Mouse (Mus musculus): ENCODE measurements around the gene Spcs1. TPM values are rescaled to one million over a fixed set of nuclear protein-coding genes. Genes with fewer than 3 reads are reported as not detected.

Gene Spcs1
- polyA plus RNA-seq, 1 experiment from 2014 or later: 398 TPM

DNA sequence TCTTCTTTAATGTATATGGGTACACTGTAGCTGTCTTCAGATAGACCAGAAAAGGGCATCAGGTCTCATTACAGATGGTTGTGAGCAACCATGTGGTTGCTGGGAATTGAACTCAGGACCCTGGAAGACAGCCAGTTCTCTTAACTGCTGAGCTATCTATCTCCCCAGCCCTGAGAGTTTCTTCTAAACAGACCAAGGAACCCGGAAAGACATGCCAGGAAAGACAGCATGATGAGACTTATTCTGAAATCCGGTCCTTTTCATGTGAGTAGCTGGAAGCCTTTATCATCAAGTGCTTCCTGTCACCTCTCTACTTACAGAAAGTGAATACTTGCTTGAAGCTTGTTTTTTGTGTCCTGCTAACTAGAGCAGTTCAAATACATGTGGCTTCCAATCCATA is 3.1 kb upstream of the Spcs1 start:
- Histone ChIP-seq H3K27me3 (no peaks in the 10 kb centered on the region), H3K36me3 (peaks cover 30% of the 10 kb centered on the region), H3K4me1 (peaks cover 14% of the 10 kb centered on the region), H3K4me2 (replicated peaks) (no peak overlapping the region), H3K27ac (no peak overlapping the region), H3K9ac (no peak overlapping the region), H3K4me3 (no peak overlapping the region), H3K9me3 (no peaks in the 10 kb centered on the region)
- 85% methylated on average over 2 of the region's 2 CpGs for WGBS
- ATAC-seq (ENCODE audit: low FRiP score, low read depth): no peak

DNA sequence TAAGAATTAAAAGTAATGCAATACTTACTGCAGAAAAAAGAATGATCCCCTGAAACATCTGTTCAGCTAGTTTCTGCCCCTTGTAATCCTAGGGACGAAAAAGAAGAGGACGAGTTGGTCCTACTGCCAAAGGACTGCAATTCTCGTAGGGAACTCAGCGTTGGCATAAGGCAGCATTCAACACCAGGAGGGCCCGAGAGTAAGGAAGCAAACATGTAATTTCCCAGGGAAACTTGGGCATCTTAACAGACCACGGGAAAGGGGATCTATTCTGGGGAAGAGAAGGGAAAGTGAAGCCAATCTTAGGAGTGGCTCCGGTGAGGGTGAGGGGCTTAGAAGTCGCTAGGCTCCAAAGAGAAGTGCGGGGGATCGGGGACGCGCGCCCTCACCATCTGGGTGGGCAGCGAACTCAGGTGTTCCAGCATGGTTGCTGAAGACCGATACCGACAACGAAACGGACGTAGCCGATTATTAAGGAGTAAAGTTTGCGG is 611 bp downstream of the Spcs1 start:
- H3K27me3 ChIP-seq: no peaks in the 10 kb centered on the region
- 2% methylated on average over 21 of the region's 21 CpGs for WGBS
- peak overlapping the region; percentile 89 for H3K9ac ChIP-seq
- peaks cover 16% of the 10 kb centered on the region for H3K36me3 ChIP-seq
- H3K9me3 ChIP-seq: no peaks in the 10 kb centered on the region
- H3K27ac ChIP-seq: peak overlapping the region; percentile 92
- ATAC-seq (ENCODE audit: low FRiP score, low read depth): peak; percentile 37; the same call in 1 of the 2 replicates
- peak overlapping the region; percentile 81 for H3K4me2 ChIP-seq (replicated peaks)
- H3K4me1 ChIP-seq: peaks cover 14% of the 10 kb centered on the region
- H3K4me3 ChIP-seq: peak overlapping the region; percentile 92

DNA sequence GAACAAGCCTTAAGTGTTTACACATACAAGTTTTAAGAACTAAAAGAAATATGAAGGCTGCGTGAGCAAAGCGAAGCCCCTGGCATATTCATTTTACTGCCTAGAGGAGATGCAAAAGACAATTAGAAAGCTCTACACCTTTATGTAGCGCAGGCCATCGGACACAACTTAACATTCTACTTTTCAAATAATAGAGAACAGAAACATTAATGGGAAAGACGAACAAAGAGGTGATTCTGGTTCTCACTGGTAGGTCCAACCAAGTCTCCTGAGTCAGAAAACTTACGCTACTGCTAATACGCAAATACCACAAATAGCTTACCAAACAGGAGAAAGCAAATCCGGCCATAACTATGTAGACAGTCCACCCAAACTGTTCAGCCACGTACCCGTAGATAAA is 1.1 kb downstream of the Spcs1 start:
- Histone ChIP-seq H3K9me3 (no peaks in the 10 kb centered on the region), H3K27me3 (no peaks in the 10 kb centered on the region), H3K27ac (no peak overlapping the region), H3K4me1 (peaks cover 14% of the 10 kb centered on the region), H3K36me3 (peaks cover 16% of the 10 kb centered on the region), H3K4me2 (replicated peaks) (peak overlapping the region; percentile 81), H3K9ac (peak overlapping the region; percentile 89), H3K4me3 (peak overlapping the region; percentile 92)
- WGBS: 64% methylated on average over 10 of the region's 10 CpGs
- no peak for ATAC-seq (ENCODE audit: low FRiP score, low read depth)

DNA sequence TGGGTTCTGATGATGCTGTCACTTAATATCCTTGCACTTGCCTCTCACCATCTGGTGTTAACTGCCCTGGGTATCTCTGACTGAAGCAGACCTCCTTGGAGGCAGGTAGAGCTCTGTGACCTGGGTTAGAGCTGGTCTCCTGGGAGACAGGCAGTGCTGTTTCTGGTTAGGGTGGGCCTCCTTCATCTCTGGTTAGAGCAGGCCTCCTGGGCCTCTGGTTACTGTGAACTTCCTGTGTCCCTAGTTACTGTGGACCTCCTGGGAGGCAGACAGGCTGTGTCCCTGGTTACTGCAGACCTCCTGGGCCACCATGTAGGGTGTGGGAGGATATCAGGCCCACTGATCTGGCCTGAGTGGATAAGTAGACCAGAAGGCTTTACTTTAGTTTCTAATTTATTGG is 5.1 kb downstream of the Spcs1 start:
- peaks cover 16% of the 10 kb centered on the region for H3K36me3 ChIP-seq
- no peaks in the 10 kb centered on the region for H3K9me3 ChIP-seq
- no peak overlapping the region for H3K9ac ChIP-seq
- no peak overlapping the region for H3K4me3 ChIP-seq
- H3K27ac ChIP-seq: no peak overlapping the region
- no peak for ATAC-seq (ENCODE audit: low FRiP score, low read depth)
- H3K27me3 ChIP-seq: no peaks in the 10 kb centered on the region
- H3K4me1 ChIP-seq: peaks cover 8% of the 10 kb centered on the region
- H3K4me2 ChIP-seq (replicated peaks): no peak overlapping the region

- Histone ChIP-seq H3K4me1 (no peaks in the 10 kb centered on the region), H3K36me3 (peaks cover 49% of the 10 kb centered on the region), H3K27me3 (no peaks in the 10 kb centered on the region), H3K4me3 (no peak overlapping the region), H3K4me2 (replicated peaks) (no peak overlapping the region), H3K9ac (no peak overlapping the region), H3K27ac (no peak overlapping the region), H3K9me3 (no peaks in the 10 kb centered on the region)
- ATAC-seq (ENCODE audit: low FRiP score, low read depth): no peak
- WGBS: 85% methylated on average over 3 of the region's 3 CpGs
Measured at GRCm38 (mm10) chr14:30976222-30976621, 25.2 kb downstream of the Spcs1 start.

- Histone ChIP-seq H3K27ac (no peak overlapping the region), H3K9me3 (no peaks in the 10 kb centered on the region), H3K4me1 (no peaks in the 10 kb centered on the region), H3K4me2 (replicated peaks) (no peak overlapping the region), H3K9ac (no peak overlapping the region), H3K36me3 (peaks cover 52% of the 10 kb centered on the region), H3K27me3 (no peaks in the 10 kb centered on the region), H3K4me3 (no peak overlapping the region)
- ATAC-seq (ENCODE audit: low FRiP score, low read depth): no peak
- 83% methylated on average over 6 of the region's 6 CpGs for WGBS
Measured at GRCm38 (mm10) chr14:30974204-30974603, 27.3 kb downstream of the Spcs1 start.

DNA sequence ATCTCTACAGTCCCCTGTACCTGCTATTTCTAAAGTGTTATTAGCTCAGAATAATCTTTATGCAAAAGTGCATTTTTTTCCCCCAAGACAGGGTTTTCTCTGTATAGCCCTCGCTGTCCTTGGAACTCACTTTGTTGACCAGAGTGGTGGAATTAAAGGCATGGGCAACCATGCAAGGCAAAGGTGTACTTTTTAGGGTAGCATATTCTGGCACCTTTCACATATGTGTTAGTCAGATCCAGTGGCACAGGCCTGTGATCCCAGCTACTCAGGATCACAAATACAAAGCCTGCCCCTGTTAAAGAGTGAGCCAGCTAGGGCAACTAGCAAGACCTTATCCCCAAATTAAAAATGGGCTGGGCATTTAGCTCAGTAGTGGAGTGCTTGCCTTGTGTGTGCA is 41.1 kb downstream of the Spcs1 start:
- H3K9ac ChIP-seq: no peak overlapping the region
- no peak overlapping the region for H3K27ac ChIP-seq
- H3K4me3 ChIP-seq: no peak overlapping the region
- H3K9me3 ChIP-seq: no peaks in the 10 kb centered on the region
- ATAC-seq (ENCODE audit: low FRiP score, low read depth): no peak
- no peaks in the 10 kb centered on the region for H3K27me3 ChIP-seq
- 93% methylated on average over 1 of the region's 1 CpGs for WGBS
- peaks cover 26% of the 10 kb centered on the region for H3K36me3 ChIP-seq
- H3K4me2 ChIP-seq (replicated peaks): no peak overlapping the region
- H3K4me1 ChIP-seq: no peaks in the 10 kb centered on the region

- peaks cover 32% of the 10 kb centered on the region for H3K36me3 ChIP-seq
- H3K9me3 ChIP-seq: no peaks in the 10 kb centered on the region
- H3K4me1 ChIP-seq: no peaks in the 10 kb centered on the region
- no peak overlapping the region for H3K9ac ChIP-seq
- H3K4me3 ChIP-seq: no peak overlapping the region
- no peak overlapping the region for H3K27ac ChIP-seq
- H3K4me2 ChIP-seq (replicated peaks): no peak overlapping the region
- H3K27me3 ChIP-seq: no peaks in the 10 kb centered on the region
- 92% methylated on average over 4 of the region's 4 CpGs for WGBS
- no peak for ATAC-seq (ENCODE audit: low FRiP score, low read depth)
Measured at GRCm38 (mm10) chr14:30959031-30959430, 42.4 kb downstream of the Spcs1 start.

DNA sequence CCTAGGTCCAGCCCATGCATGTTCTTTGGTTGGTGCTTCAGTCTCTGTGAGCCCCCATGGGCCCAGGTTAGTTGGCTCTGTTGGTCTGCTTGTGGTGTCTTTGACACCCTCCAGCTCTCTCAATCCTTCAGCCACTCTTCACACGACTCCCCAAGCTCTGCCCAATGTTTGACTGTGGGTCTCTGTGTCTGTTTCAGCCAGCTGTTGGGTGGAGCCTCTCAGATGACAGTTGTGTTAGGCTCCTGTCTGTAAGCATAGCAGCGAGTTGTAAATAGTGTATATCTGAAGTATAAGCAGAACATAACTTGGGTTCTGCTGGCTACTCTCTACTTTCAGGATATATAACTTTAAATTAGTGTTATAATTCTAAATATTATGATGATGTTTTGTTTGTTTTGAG is 43.0 kb downstream of the Spcs1 start:
- H3K4me2 ChIP-seq (replicated peaks): no peak overlapping the region
- WGBS: 74% methylated on average over 2 of the region's 2 CpGs
- no peak for ATAC-seq (ENCODE audit: low FRiP score, low read depth)

DNA sequence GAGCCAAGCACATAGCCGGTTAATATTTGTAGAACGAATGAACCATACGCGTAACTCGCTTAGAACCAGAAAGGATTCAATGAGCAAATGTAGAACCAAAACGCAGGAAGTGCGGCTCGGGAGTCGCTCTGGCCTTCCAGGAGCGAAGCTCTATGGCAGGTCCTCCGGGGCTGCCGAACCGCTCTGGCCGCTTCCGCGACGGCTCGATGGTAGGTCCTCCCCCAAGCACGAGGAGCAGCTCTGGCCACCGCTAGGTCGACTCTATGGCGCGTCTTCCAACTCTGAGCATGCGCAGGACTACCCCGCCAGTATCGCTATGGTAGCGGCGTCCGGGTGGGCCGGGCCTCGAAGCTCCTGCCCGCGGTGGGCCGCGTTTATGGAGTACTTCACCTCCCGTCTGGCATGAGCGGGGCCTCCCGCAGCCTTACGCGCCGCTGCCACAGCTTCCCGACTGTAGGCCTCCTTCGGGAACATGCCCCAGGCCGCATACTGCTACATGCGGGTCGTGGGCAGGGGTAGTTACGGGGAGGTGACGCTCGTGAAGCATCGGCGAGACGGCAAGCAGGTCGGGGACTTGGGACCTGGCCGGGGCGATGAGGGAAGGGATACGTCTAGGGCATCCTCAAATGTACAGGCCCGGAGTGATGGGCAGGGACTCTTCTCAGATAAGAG is 50.2 kb downstream of the Spcs1 start, which contains the start of gene Nek4:
TSS of gene Nek4 (plus strand) at position 224 of the 672 bp plus-strand sequence.
- peak; percentile 99 for ATAC-seq (ENCODE audit: low FRiP score, low read depth)
- H3K4me1 ChIP-seq: peaks cover 6% of the 10 kb centered on the region
- peak within 1 kb of the TSS; percentile 53 for H3K27ac ChIP-seq
- no peaks in the 10 kb centered on the region for H3K27me3 ChIP-seq
- peak within 1 kb of the TSS; percentile 80 for H3K4me3 ChIP-seq
- WGBS: under 1% methylated on average over 56 of the region's 57 CpGs
- H3K9me3 ChIP-seq: no peaks in the 10 kb centered on the region
- H3K9ac ChIP-seq: peak within 1 kb of the TSS; percentile 83
- peak within 1 kb of the TSS; percentile 76 for H3K4me2 ChIP-seq (replicated peaks)
- peaks cover 10% of the 10 kb centered on the region for H3K36me3 ChIP-seq

More for the DNA sequence above, 43.0 kb downstream of the Spcs1 start:
- H3K27ac ChIP-seq: no peak overlapping the region
- no peak overlapping the region for H3K9ac ChIP-seq
- H3K27me3 ChIP-seq: no peaks in the 10 kb centered on the region
- H3K4me3 ChIP-seq: no peak overlapping the region
- peaks cover 37% of the 10 kb centered on the region for H3K36me3 ChIP-seq
- H3K9me3 ChIP-seq: no peaks in the 10 kb centered on the region
- H3K4me1 ChIP-seq: no peaks in the 10 kb centered on the region

GRCm38 (mm10) chr14:30949986-30950385 is 51.5 kb downstream of the Spcs1 start:
- no peaks in the 10 kb centered on the region for H3K27me3 ChIP-seq
- peaks cover 10% of the 10 kb centered on the region for H3K36me3 ChIP-seq
- no peak overlapping the region for H3K4me3 ChIP-seq
- ATAC-seq (ENCODE audit: low FRiP score, low read depth): no peak
- 97% methylated on average over 10 of the region's 10 CpGs for WGBS
- H3K9ac ChIP-seq: no peak overlapping the region
- H3K9me3 ChIP-seq: no peaks in the 10 kb centered on the region
- no peak overlapping the region for H3K27ac ChIP-seq
- no peak overlapping the region for H3K4me2 ChIP-seq (replicated peaks)
- H3K4me1 ChIP-seq: peaks cover 6% of the 10 kb centered on the region
